Comparison of ENCODE assay signal across 28 mouse cellular contexts in the genomic region with DNA sequence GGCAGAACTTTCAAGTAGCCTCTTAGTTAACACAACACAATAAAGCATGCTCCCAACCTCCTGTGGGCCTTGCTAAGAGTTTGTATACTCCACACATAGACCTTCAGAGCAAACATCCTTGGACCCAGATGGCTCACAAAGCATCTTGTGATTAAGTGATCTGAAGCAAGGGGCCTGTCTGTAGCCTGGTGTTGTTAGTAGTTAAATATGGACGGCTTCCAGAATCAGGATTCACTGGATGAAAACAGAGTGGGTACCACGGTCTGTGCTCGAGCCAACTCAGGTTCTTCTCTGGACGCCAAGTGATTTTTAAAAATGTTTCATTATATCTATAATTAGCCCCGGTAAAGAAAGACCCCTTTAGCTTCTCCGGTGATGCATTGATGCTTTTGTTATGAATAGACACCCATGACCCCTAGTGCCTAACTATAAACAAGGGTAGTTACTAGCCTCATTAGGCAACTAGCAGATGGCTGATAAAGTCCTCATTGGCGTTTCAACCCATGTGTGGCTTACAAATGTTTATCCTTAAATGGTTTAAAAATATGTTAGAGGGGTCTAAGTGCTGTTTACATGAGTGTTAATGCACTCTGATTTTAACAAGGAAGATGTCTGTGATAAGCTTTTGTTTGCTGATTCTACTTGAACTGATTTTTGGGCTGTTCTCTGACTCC.
"Had no signal": no experiment of that assay in that cellular context is flagged by ENCODE, and none has a peak within 500 bp of the region (broad histone marks: within the 10 kb centered on the region; RNA-seq: fewer than 3 reads in every experiment).

No protein-coding gene starts in this region.

- H3K9me3 ChIP-seq: hindbrain, embryonic 10.5 days; hindbrain, embryonic 12.5 days; intestine, embryonic 15.5 days; limb, embryonic 10.5 days; limb, embryonic 12.5 days; liver, embryonic 13.5 days; liver, embryonic 15.5 days had no signal

- H3K4me3 ChIP-seq: gastrocnemius, adult 2 months; heart, adult 2 months; hindbrain, embryonic 10.5 days; hindbrain, embryonic 12.5 days; intestine, embryonic 15.5 days; layer of hippocampus, adult 2 months; left cerebral cortex, adult 2 months; limb, embryonic 10.5 days; limb, embryonic 12.5 days; liver, embryonic 13.5 days; liver, embryonic 15.5 days had no signal

- H3K9ac ChIP-seq: hindbrain, embryonic 12.5 days; hindbrain, embryonic 14.5 days; intestine, embryonic 15.5 days; limb, embryonic 12.5 days; liver, embryonic 13.5 days; liver, embryonic 15.5 days; liver, postnatal 0 days had no signal

- H3K27ac ChIP-seq: gastrocnemius, adult 2 months; heart, adult 2 months; hindbrain, embryonic 10.5 days; hindbrain, embryonic 12.5 days; hindbrain, embryonic 14.5 days; intestine, embryonic 15.5 days; layer of hippocampus, adult 2 months; left cerebral cortex, adult 2 months; limb, embryonic 10.5 days; limb, embryonic 12.5 days; liver, embryonic 13.5 days; liver, embryonic 15.5 days had no signal

- DNase-seq: gastrocnemius, adult 2 months; gastrocnemius, postnatal 10 days; gastrocnemius, postnatal 25 days; heart, adult 2 months; heart, postnatal 10 days; heart, postnatal 4 days; kidney, adult 18-20 months; kidney, adult 8-10 months; kidney, postnatal 10 days; kidney, postnatal 25 days; kidney, postnatal 4 days; liver; liver, embryonic 13.5 days; liver, postnatal 0 days had no signal

- H3K4me1 ChIP-seq: hindbrain, embryonic 10.5 days; hindbrain, embryonic 12.5 days; limb, embryonic 12.5 days; liver, embryonic 13.5 days; liver, embryonic 15.5 days had no signal

- ATAC-seq: hindbrain, embryonic 16.5 days; inflammation-experienced regulatory T-cells, adult 6 months; intestine, embryonic 15.5 days; intestine, postnatal 0 days; liver, postnatal 0 days had no signal

- H3K4me2 ChIP-seq: heart, embryonic 11.5 days; hindbrain, embryonic 12.5 days; hindbrain, embryonic 14.5 days; intestine, embryonic 15.5 days; limb, embryonic 12.5 days; liver, embryonic 11.5 days; liver, embryonic 13.5 days; liver, embryonic 15.5 days had no signal

- H3K27me3 ChIP-seq: hindbrain, embryonic 12.5 days; intestine, embryonic 15.5 days; limb, embryonic 12.5 days; liver, embryonic 13.5 days; liver, embryonic 15.5 days had no signal

- H3K36me3 ChIP-seq: hindbrain, embryonic 10.5 days; hindbrain, embryonic 12.5 days; intestine, embryonic 15.5 days; limb, embryonic 10.5 days; limb, embryonic 12.5 days; liver, embryonic 13.5 days; liver, embryonic 15.5 days had no signal
